Mouse (Mus musculus) midbrain, embryonic 10.5 days (tissue): ENCODE data around the gene Terb1. TPM values are rescaled to one million over a fixed set of nuclear protein-coding genes. Genes with fewer than 3 reads are reported as not detected.

Source experiments
- DNase-seq: peaks from one replicate; pipeline ENCODE4 v3.0.0-alpha.2; 2017; ENCODE audit warnings: low spot score
- H3K27ac ChIP-seq: fragments of 300-500 bp; sonication (generic); replicated peaks from 2 replicates; pipeline ENCODE4 v1.5.1; 2016; ENCODE audit warnings: mild to moderate bottlenecking
- H3K27me3 ChIP-seq: fragments of 300-500 bp; sonication (generic); 2 replicates; pipeline ENCODE4 v1.6.1; 2016; ENCODE audit warnings: low read depth, mild to moderate bottlenecking; ENCODE audit not compliant: poor library complexity, severe bottlenecking
- H3K36me3 ChIP-seq: fragments of 300-500 bp; sonication (generic); 2 replicates; pipeline ENCODE4 v1.6.1; 2016; ENCODE audit warnings: mild to moderate bottlenecking, moderate library complexity
- H3K4me1 ChIP-seq: fragments of 300-500 bp; sonication (generic); 2 replicates; pipeline ENCODE4 v1.6.1; 2016
- H3K4me3 ChIP-seq: fragments of 300-500 bp; sonication (generic); 2 replicates; pipeline ENCODE4 v1.5.1; 2016; ENCODE audit warnings: mild to moderate bottlenecking, moderate library complexity
- H3K9me3 ChIP-seq: fragments of 300-500 bp; sonication (generic); replicated peaks from 2 replicates; pipeline ENCODE4 v1.6.1; 2016; ENCODE audit warnings: mild to moderate bottlenecking
- WGBS: fragments of 180-500 bp; shearing (Covaris S2); methylation state at CpG from one replicate; pipeline ENCODE4 v1.1.7; 2016; 5-methylcytosine and 5-hydroxymethylcytosine counted together
- polyA plus RNA-seq: library from polyadenylated mRNA; unstranded; fragments of >200 nt; fragmentation: Nextera tagmentation; extraction: Ambion mirVana; gene quantifications from 2 replicates; pipeline ENCODE4 v1.2.1, GENCODE M21; 2016

Terb1 gene
- polyA plus RNA-seq, 1 experiment from 2014 or later = 0.22 TPM

GRCm38 (mm10) chr8:104443125-104443679 lies 66.5 kb downstream of the Terb1 start:
- H3K27me3 ChIP-seq = no peaks in the 10 kb centered on the region
- no peak for DNase-seq
- peaks cover 16% of the 10 kb centered on the region for H3K4me1 ChIP-seq
- H3K9me3 ChIP-seq = no peaks in the 10 kb centered on the region
- H3K27ac ChIP-seq = peak overlapping the region; percentile 99
- peak overlapping the region; percentile 98 for H3K4me3 ChIP-seq
- peaks cover 30% of the 10 kb centered on the region for H3K36me3 ChIP-seq
- 62% methylated on average over 7 of the region's 7 CpGs for WGBS

- Histone ChIP-seq H3K36me3 (peaks cover 37% of the 10 kb centered on the region), H3K4me1 (peaks cover 16% of the 10 kb centered on the region), H3K27ac (peak within 1 kb of the TSS; percentile 99), H3K27me3 (no peaks in the 10 kb centered on the region), H3K4me3 (peak within 1 kb of the TSS; percentile 98), H3K9me3 (no peaks in the 10 kb centered on the region)
- DNase-seq = peak; percentile 92
- WGBS = under 1% methylated on average over 75 of the region's 75 CpGs
Measured at GRCm38 (mm10) chr8:104442299-104443124, 67.2 kb downstream of the Terb1 start, which contains the start of gene Dync1li2. Gene Dync1li2, minus strand, starts transcription at chr8:104443047.

GRCm38 (mm10) chr8:104441613-104442012 lies 68.1 kb downstream of the Terb1 start:
- DNase-seq = no peak
- WGBS = 76% methylated on average over 7 of the region's 7 CpGs
- Histone ChIP-seq H3K4me3 (peak overlapping the region; percentile 98), H3K27ac (peak overlapping the region; percentile 99), H3K27me3 (no peaks in the 10 kb centered on the region), H3K4me1 (peaks cover 16% of the 10 kb centered on the region), H3K9me3 (no peaks in the 10 kb centered on the region), H3K36me3 (peaks cover 46% of the 10 kb centered on the region)

GRCm38 (mm10) chr8:104439461-104439860 lies 70.2 kb downstream of the Terb1 start:
- 93% methylated on average over 8 of the region's 8 CpGs for WGBS
- H3K27me3 ChIP-seq = no peaks in the 10 kb centered on the region
- H3K9me3 ChIP-seq = no peaks in the 10 kb centered on the region
- no peak overlapping the region for H3K4me3 ChIP-seq
- H3K27ac ChIP-seq = no peak overlapping the region
- peak; percentile 6 for DNase-seq
- peaks cover 67% of the 10 kb centered on the region for H3K36me3 ChIP-seq
- peaks cover 16% of the 10 kb centered on the region for H3K4me1 ChIP-seq

- Histone ChIP-seq H3K27ac (no peak overlapping the region), H3K4me3 (no peak overlapping the region), H3K9me3 (no peaks in the 10 kb centered on the region), H3K4me1 (peaks cover 16% of the 10 kb centered on the region), H3K27me3 (no peaks in the 10 kb centered on the region), H3K36me3 (peaks cover 86% of the 10 kb centered on the region)
- peak; percentile 8 for DNase-seq
- WGBS = 95% methylated on average over 13 of the region's 13 CpGs
Measured at GRCm38 (mm10) chr8:104437494-104438135, 72.1 kb downstream of the Terb1 start.

- Histone ChIP-seq H3K4me3 (no peak overlapping the region), H3K36me3 (peaks cover 96% of the 10 kb centered on the region), H3K27ac (no peak overlapping the region), H3K9me3 (no peaks in the 10 kb centered on the region), H3K4me1 (peaks cover 12% of the 10 kb centered on the region), H3K27me3 (no peaks in the 10 kb centered on the region)
- peak; percentile 5 for DNase-seq
- WGBS = 98% methylated on average over 4 of the region's 4 CpGs
Measured at GRCm38 (mm10) chr8:104436591-104436990, 73.1 kb downstream of the Terb1 start.

- no peak overlapping the region for H3K27ac ChIP-seq
- H3K9me3 ChIP-seq = no peaks in the 10 kb centered on the region
- H3K4me3 ChIP-seq = no peak overlapping the region
- 95% methylated on average over 12 of the region's 12 CpGs for WGBS
- peaks cover 99% of the 10 kb centered on the region for H3K36me3 ChIP-seq
- no peaks in the 10 kb centered on the region for H3K27me3 ChIP-seq
- DNase-seq = peak; percentile 10
- peaks cover 6% of the 10 kb centered on the region for H3K4me1 ChIP-seq
Measured at GRCm38 (mm10) chr8:104436038-104436437, 73.7 kb downstream of the Terb1 start.

GRCm38 (mm10) chr8:104434826-104435354 lies 74.8 kb downstream of the Terb1 start:
- Histone ChIP-seq H3K27me3 (no peaks in the 10 kb centered on the region), H3K27ac (no peak overlapping the region), H3K9me3 (no peaks in the 10 kb centered on the region), H3K4me3 (no peak overlapping the region), H3K36me3 (peaks cover 100% of the 10 kb centered on the region), H3K4me1 (no peaks in the 10 kb centered on the region)
- 90% methylated on average over 18 of the region's 18 CpGs for WGBS
- peak; percentile 8 for DNase-seq

GRCm38 (mm10) chr8:104434275-104434674 lies 75.4 kb downstream of the Terb1 start:
- peak; percentile 0 for DNase-seq
- Histone ChIP-seq H3K4me1 (no peaks in the 10 kb centered on the region), H3K27ac (no peak overlapping the region), H3K4me3 (no peak overlapping the region), H3K9me3 (no peaks in the 10 kb centered on the region), H3K27me3 (no peaks in the 10 kb centered on the region), H3K36me3 (peaks cover 100% of the 10 kb centered on the region)
- 90% methylated on average over 4 of the region's 4 CpGs for WGBS

GRCm38 (mm10) chr8:104433191-104433842 lies 76.4 kb downstream of the Terb1 start:
- 95% methylated on average over 5 of the region's 5 CpGs for WGBS

GRCm38 (mm10) chr8:104432656-104433055 lies 77.1 kb downstream of the Terb1 start:
- 94% methylated on average over 6 of the region's 6 CpGs for WGBS
- DNase-seq = no peak
- H3K36me3 ChIP-seq = peaks cover 100% of the 10 kb centered on the region
- no peak overlapping the region for H3K27ac ChIP-seq
- H3K4me1 ChIP-seq = no peaks in the 10 kb centered on the region
- H3K9me3 ChIP-seq = no peaks in the 10 kb centered on the region
- H3K27me3 ChIP-seq = no peaks in the 10 kb centered on the region
- no peak overlapping the region for H3K4me3 ChIP-seq

More at GRCm38 (mm10) chr8:104433191-104433842, 76.4 kb downstream of the Terb1 start:
- no peak overlapping the region for H3K4me3 ChIP-seq
- no peak for DNase-seq
- H3K27me3 ChIP-seq = no peaks in the 10 kb centered on the region
- no peaks in the 10 kb centered on the region for H3K4me1 ChIP-seq
- no peaks in the 10 kb centered on the region for H3K9me3 ChIP-seq
- H3K27ac ChIP-seq = no peak overlapping the region
- peaks cover 100% of the 10 kb centered on the region for H3K36me3 ChIP-seq

- WGBS = 91% methylated on average over 7 of the region's 7 CpGs
- H3K36me3 ChIP-seq = peaks cover 100% of the 10 kb centered on the region
- DNase-seq = no peak
- H3K27me3 ChIP-seq = no peaks in the 10 kb centered on the region
- H3K4me1 ChIP-seq = no peaks in the 10 kb centered on the region
- H3K9me3 ChIP-seq = no peaks in the 10 kb centered on the region
- no peak overlapping the region for H3K4me3 ChIP-seq
- no peak overlapping the region for H3K27ac ChIP-seq
Measured at GRCm38 (mm10) chr8:104430230-104430629, 79.5 kb downstream of the Terb1 start.
